Comparison of ENCODE assay signal across 15 mouse cellular contexts in the genomic region with DNA sequence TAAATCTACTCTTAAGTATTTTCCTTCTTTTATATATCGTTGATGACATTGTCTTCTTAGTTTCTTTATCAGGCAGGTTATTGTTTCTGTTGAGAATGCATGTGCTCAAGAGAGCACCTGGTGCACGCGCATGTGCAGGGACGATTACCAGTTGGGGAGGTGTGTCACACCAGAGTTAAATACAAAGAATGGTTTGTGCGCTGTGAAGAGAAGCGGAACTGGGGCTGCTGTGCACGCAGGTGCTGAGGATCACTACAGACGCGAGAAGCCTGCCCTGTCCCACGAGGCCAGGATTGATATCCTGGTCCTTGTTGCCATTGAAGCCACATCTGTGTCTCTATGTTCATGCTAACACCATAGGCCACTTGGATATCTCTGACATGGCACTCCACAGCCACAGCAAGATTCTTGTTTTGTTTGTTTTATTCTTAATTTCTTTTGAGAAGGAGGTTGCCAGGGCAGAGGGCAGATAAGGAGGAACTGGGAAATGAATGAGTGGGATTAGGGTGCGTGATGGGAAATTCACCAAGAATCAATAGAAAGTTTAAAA. TPM values are rescaled to one million over a fixed set of nuclear protein-coding genes. Genes with fewer than 3 reads are reported as not detected.
DNase-seq lines count a peak whose midpoint lies in the region.
"Had no signal": no experiment of that assay in that cellular context is flagged by ENCODE, and none has a peak within 500 bp of the region (broad histone marks: within the 10 kb centered on the region; RNA-seq: fewer than 3 reads in every experiment).

No protein-coding gene starts in this region.

- peak; percentile 3 for DNase-seq in embryo, embryonic 10 days (ENCODE audit: low spot score)
- DNase-seq in embryo, embryonic 9.5 days (ENCODE audit: extremely low spot score) = no peak
- peak; percentile 56 for DNase-seq in heart, adult 11 months
- no peak for DNase-seq in heart, postnatal 4 days
- DNase-seq in testis, postnatal 10 days (ENCODE audit: low spot score) = peak; percentile 16
- DNase-seq in testis, postnatal 14 days (ENCODE audit: low spot score) = no peak
- DNase-seq: adrenal gland, postnatal 10 days; adrenal gland, postnatal 36 days; cerebellum, adult 18-20 months; cerebellum, adult 9-10 months; cerebellum, postnatal 14 days; gastrocnemius, postnatal 10 days; gastrocnemius, postnatal 36 days had no signal

RNA-seq across cellular contexts. Expression of gene Rasgrf1, which starts 31.2 kb away (rescaled TPM):
- not detected for total RNA-seq in heart, postnatal 4 days (2021)
- total RNA-seq: CH12.LX; gastrocnemius, postnatal 36 days; granulocyte monocyte progenitor cell, adult 5-6 weeks had no signal

Comparison
In these comparisons a context has a peak if more than half of its experiments do, and no peak if none do; other contexts are left out.
1. DNase-seq: peak in embryo, embryonic 10 days (single experiment), heart, adult 11 months (single experiment) and testis, postnatal 10 days (single experiment); none in embryo, embryonic 9.5 days (single experiment), heart, postnatal 4 days (single experiment) and testis, postnatal 14 days (single experiment).